19 mouse cellular contexts compared by ENCODE assay signal in genomic region chr14:24148892-24149291, GRCm38 (mm10).
DNase-seq lines count a peak whose midpoint lies in the region; ATAC-seq and TF ChIP-seq lines count a peak whose summit lies in the region.
"Had no signal": no experiment of that assay in that cellular context is flagged by ENCODE, and none has a peak within 500 bp of the region (broad histone marks: within the 10 kb centered on the region; RNA-seq: fewer than 3 reads in every experiment).

No protein-coding gene starts in this region.

- 69% methylated on average over 2 of the region's 2 CpGs for WGBS in heart, embryonic 12.5 days
- 87% methylated on average over 2 of the region's 2 CpGs for WGBS in lung, postnatal 0 days
- 77% methylated on average over 2 of the region's 2 CpGs for WGBS in liver, embryonic 12.5 days (ENCODE audit: insufficient replicate concordance)

- peaks cover 100% of the 10 kb centered on the region for H3K36me3 ChIP-seq in heart, embryonic 12.5 days
- H3K36me3 ChIP-seq in lung, postnatal 0 days (ENCODE audit: insufficient read depth, low read length) = peaks cover 42% of the 10 kb centered on the region
- peaks cover 8% of the 10 kb centered on the region; the same call in 1 of the 2 replicates for H3K36me3 ChIP-seq in liver, embryonic 12.5 days

- no peak for TF ChIP-seq EP300 in lung, postnatal 0 days (IDR thresholded peaks at IDR 0.05)

- H3K4me3 ChIP-seq in heart, embryonic 12.5 days = no peak overlapping the region
- no peak overlapping the region for H3K4me3 ChIP-seq in lung, postnatal 0 days (ENCODE audit: low read depth, low read length)
- no peak overlapping the region for H3K4me3 ChIP-seq in liver, embryonic 12.5 days
- H3K4me3 ChIP-seq: heart, embryonic 15.5 days; hindbrain, embryonic 13.5 days; myocyte had no signal

- no peak overlapping the region for H3K9ac ChIP-seq in heart, embryonic 12.5 days
- no peak overlapping the region for H3K9ac ChIP-seq in lung, postnatal 0 days (replicated peaks; ENCODE audit: low read depth)
- peak overlapping the region; percentile 17; the same call in 1 of the 2 replicates for H3K9ac ChIP-seq in liver, embryonic 12.5 days
- H3K9ac ChIP-seq: heart, embryonic 15.5 days; hindbrain, embryonic 13.5 days had no signal

- no peak for DNase-seq in heart, adult 18-20 months
- DNase-seq in lung, postnatal 0 days (ENCODE audit: low spot score) = no peak
- no peak for DNase-seq in lung, postnatal 36 days
- no peak for DNase-seq in cerebellum, adult 18-20 months
- DNase-seq: adrenal gland, postnatal 10 days; cerebellum, adult 9-10 months; gastrocnemius, postnatal 10 days; kidney, adult 2 months; kidney, postnatal 4 days; thymus, postnatal 36 days had no signal

- H3K4me1 ChIP-seq in heart, embryonic 12.5 days (replicated peaks) = peaks cover 5% of the 10 kb centered on the region; the same call in 1 of the 2 replicates
- no peaks in the 10 kb centered on the region for H3K4me1 ChIP-seq in lung, postnatal 0 days (ENCODE audit: insufficient read depth, low read depth, low read length)
- H3K4me1 ChIP-seq in liver, embryonic 12.5 days = peaks cover 27% of the 10 kb centered on the region

- no peak overlapping the region for H3K27ac ChIP-seq in heart, embryonic 12.5 days (ENCODE audit: poor library complexity, severe bottlenecking)
- no peak overlapping the region for H3K27ac ChIP-seq in lung, postnatal 0 days (ENCODE audit: low read length)
- peak overlapping the region; percentile 57 for H3K27ac ChIP-seq in liver, embryonic 12.5 days
- H3K27ac ChIP-seq: heart, embryonic 15.5 days; hindbrain, embryonic 13.5 days had no signal

- H3K9me3 ChIP-seq in heart, embryonic 12.5 days (replicated peaks) = 0 out of 2 replicates have a peak, but pooled peaks cover 3% of the 10 kb centered on the region
- no peaks in the 10 kb centered on the region for H3K9me3 ChIP-seq in lung, postnatal 0 days (ENCODE audit: low read length)
- H3K9me3 ChIP-seq in liver, embryonic 12.5 days (replicated peaks) = no peaks in the 10 kb centered on the region
- H3K9me3 ChIP-seq: heart, embryonic 15.5 days; hindbrain, embryonic 13.5 days had no signal

- H3K4me2 ChIP-seq in heart, embryonic 12.5 days = no peak overlapping the region
- H3K4me2 ChIP-seq in lung, postnatal 0 days (replicated peaks; ENCODE audit: low read depth, low read length) = no peak overlapping the region
- no peak overlapping the region for H3K4me2 ChIP-seq in liver, embryonic 12.5 days
- H3K4me2 ChIP-seq: heart, embryonic 15.5 days; hindbrain, embryonic 13.5 days; midbrain, embryonic 11.5 days had no signal

- peak; percentile 37 for TF ChIP-seq CTCF in lung, postnatal 0 days (IDR thresholded peaks at IDR 0.05)

- ATAC-seq in heart, embryonic 12.5 days (ENCODE audit: insufficient number of reproducible peaks, low FRiP score) = peak; percentile 56
- no peak for ATAC-seq in lung, postnatal 0 days
- ATAC-seq in liver, embryonic 12.5 days = peak; percentile 87
- ATAC-seq in megakaryocyte, adult 5-6 weeks (ENCODE audit: poor library complexity, severe bottlenecking) = no peak
- ATAC-seq in inflammation-experienced regulatory T-cells, adult 6 months = no peak
- ATAC-seq: forebrain, embryonic 16.5 days had no signal

- H3K27me3 ChIP-seq in heart, embryonic 12.5 days (replicated peaks) = no peaks in the 10 kb centered on the region
- no peaks in the 10 kb centered on the region for H3K27me3 ChIP-seq in lung, postnatal 0 days (replicated peaks; ENCODE audit: insufficient read depth, low read length)
- no peaks in the 10 kb centered on the region for H3K27me3 ChIP-seq in liver, embryonic 12.5 days (replicated peaks)
- H3K27me3 ChIP-seq: heart, embryonic 15.5 days; hindbrain, embryonic 13.5 days had no signal

Comparison
In these comparisons a context has a peak if more than half of its experiments do, and no peak if none do; other contexts are left out.
1. ATAC-seq: peak in heart, embryonic 12.5 days (single experiment) and liver, embryonic 12.5 days (single experiment); none in lung, postnatal 0 days (single experiment), megakaryocyte, adult 5-6 weeks (single experiment) and inflammation-experienced regulatory T-cells, adult 6 months (single experiment).